8 mouse cellular contexts compared by ENCODE assay signal in the genomic region with DNA sequence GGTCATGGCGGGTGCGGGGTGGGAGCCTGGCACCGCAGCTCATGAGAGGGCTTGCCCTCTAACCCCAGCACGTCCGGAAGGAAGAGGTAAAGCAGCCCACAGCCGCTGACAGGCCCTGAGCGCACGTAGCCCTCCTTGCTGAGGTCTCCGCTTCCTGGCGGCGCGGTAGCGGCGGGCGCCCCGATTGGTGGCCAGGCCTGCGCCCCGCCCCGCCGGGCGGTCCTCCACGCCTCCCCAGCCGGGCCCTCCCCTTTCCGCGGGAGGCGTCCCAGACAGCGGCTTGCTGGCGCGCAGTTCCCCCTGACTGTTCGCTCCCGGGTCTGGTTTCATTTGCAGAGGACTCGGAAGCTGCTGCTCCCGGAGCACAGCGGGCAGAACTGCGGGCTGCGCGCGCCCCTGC.
DNase-seq lines count a peak whose midpoint lies in the region; ATAC-seq and TF ChIP-seq lines count a peak whose summit lies in the region.

No protein-coding gene starts in this region.

- 1% methylated on average over 32 of the region's 38 CpGs for WGBS in forebrain, embryonic 16.5 days
- WGBS in liver, postnatal 0 days (ENCODE audit: insufficient replicate concordance): under 1% methylated on average over 31 of the region's 38 CpGs
- WGBS in neural tube, embryonic 14.5 days: 1% methylated on average over 30 of the region's 38 CpGs

- H3K4me3 ChIP-seq in forebrain, embryonic 16.5 days (replicated peaks; ENCODE audit: low read length): peak overlapping the region; percentile 55
- H3K4me3 ChIP-seq in liver, postnatal 0 days (ENCODE audit: low read depth, low read length): peak overlapping the region; percentile 61
- peak overlapping the region; percentile 56 for H3K4me3 ChIP-seq in neural tube, embryonic 14.5 days (ENCODE audit: low read depth, low read length)
- peak overlapping the region; percentile 66 for H3K4me3 ChIP-seq in testis, adult 2 months (ENCODE audit: control insufficient read depth, low read depth, low read length)

- no peak for TF ChIP-seq CTCF in liver, postnatal 0 days (IDR thresholded peaks at IDR 0.05; ENCODE audit: low read depth)
- TF ChIP-seq CTCF in testis, adult 2 months (IDR thresholded peaks at IDR 0.05; ENCODE audit: control insufficient read depth, insufficient read depth, insufficient replicate concordance, low read depth, low read length): no peak

- DNase-seq in frontal cortex, adult 2 months (ENCODE audit: extremely low spot score in 1 of 2, low spot score in 1 of 2): peak; percentile 0 to 15
- peak; percentile 78 to 81 for DNase-seq in heart, postnatal 14 days
- DNase-seq in kidney, postnatal 36 days: peak; percentile 46 to 73
- DNase-seq in liver, postnatal 0 days: peak; percentile 82

- no peaks in the 10 kb centered on the region for H3K27me3 ChIP-seq in forebrain, embryonic 16.5 days (replicated peaks; ENCODE audit: control insufficient read depth, insufficient read depth, low read length)
- no peaks in the 10 kb centered on the region for H3K27me3 ChIP-seq in liver, postnatal 0 days (ENCODE audit: insufficient read depth, low read length)
- H3K27me3 ChIP-seq in neural tube, embryonic 14.5 days (ENCODE audit: control insufficient read depth, insufficient read depth, low read length): no peaks in the 10 kb centered on the region
- no peaks in the 10 kb centered on the region for H3K27me3 ChIP-seq in testis, adult 2 months (ENCODE audit: control insufficient read depth, insufficient read depth, low read length)

- peak; percentile 14; the same call in 1 of the 2 replicates for TF ChIP-seq POLR2A in testis, adult 2 months (IDR thresholded peaks at IDR 0.05; ENCODE audit: control insufficient read depth, low read depth, low read length)

- intact Hi-C loops in heart, postnatal 14 days (cut with DNase I): no loop called here

- H3K27ac ChIP-seq in forebrain, embryonic 16.5 days (ENCODE audit: low read length): no peak overlapping the region; the same call in 1 of the 2 replicates
- H3K27ac ChIP-seq in liver, postnatal 0 days (ENCODE audit: low read depth): peak overlapping the region; percentile 9; the same call in 1 of the 2 replicates
- peak overlapping the region; percentile 44; the same call in 1 of the 2 replicates for H3K27ac ChIP-seq in neural tube, embryonic 14.5 days (ENCODE audit: low read depth, low read length)
- H3K27ac ChIP-seq in testis, adult 2 months (ENCODE audit: control insufficient read depth, insufficient read depth, low read depth, low read length): no peak overlapping the region

- H3K9me3 ChIP-seq in forebrain, embryonic 16.5 days (ENCODE audit: control insufficient read depth, low read length): no peaks in the 10 kb centered on the region
- H3K9me3 ChIP-seq in liver, postnatal 0 days (ENCODE audit: low read length): no peaks in the 10 kb centered on the region
- H3K9me3 ChIP-seq in neural tube, embryonic 14.5 days (ENCODE audit: control insufficient read depth, low read length): no peaks in the 10 kb centered on the region

- ATAC-seq in frontal cortex, adult (ENCODE audit: low TSS enrichment): no peak
- ATAC-seq in forebrain, embryonic 16.5 days: peak; percentile 94
- ATAC-seq in liver, postnatal 0 days: peak; percentile 91
- ATAC-seq in neural tube, embryonic 14.5 days (ENCODE audit: low read depth): peak; percentile 98

- H3K36me3 ChIP-seq in forebrain, embryonic 16.5 days (ENCODE audit: control insufficient read depth, insufficient read depth): no peaks in the 10 kb centered on the region
- H3K36me3 ChIP-seq in liver, postnatal 0 days (replicated peaks; ENCODE audit: insufficient read depth, low read length): no peaks in the 10 kb centered on the region
- no peaks in the 10 kb centered on the region for H3K36me3 ChIP-seq in neural tube, embryonic 14.5 days (ENCODE audit: control insufficient read depth, insufficient read depth, low read length)
- H3K36me3 ChIP-seq in testis, adult 2 months (ENCODE audit: control insufficient read depth, insufficient read depth, low read length): no peaks in the 10 kb centered on the region

- no peak for TF ChIP-seq EP300 in liver, postnatal 0 days (IDR thresholded peaks at IDR 0.05; ENCODE audit: low read depth)

- H3K4me2 ChIP-seq in forebrain, embryonic 16.5 days (ENCODE audit: low read length): peak overlapping the region; percentile 47
- H3K4me2 ChIP-seq in liver, postnatal 0 days (ENCODE audit: low read depth, low read length): peak overlapping the region; percentile 66
- H3K4me2 ChIP-seq in neural tube, embryonic 14.5 days (ENCODE audit: low read depth, low read length): peak overlapping the region; percentile 47

- no peaks in the 10 kb centered on the region for H3K4me1 ChIP-seq in forebrain, embryonic 16.5 days (replicated peaks; ENCODE audit: control insufficient read depth, insufficient read depth, low read length)
- H3K4me1 ChIP-seq in liver, postnatal 0 days (ENCODE audit: insufficient read depth): no peaks in the 10 kb centered on the region
- H3K4me1 ChIP-seq in neural tube, embryonic 14.5 days (ENCODE audit: control insufficient read depth, insufficient read depth, low read length): no peaks in the 10 kb centered on the region
- H3K4me1 ChIP-seq in testis, adult 2 months (ENCODE audit: control insufficient read depth, insufficient read depth, low read length): peaks cover 3% of the 10 kb centered on the region; the same call in 1 of the 2 replicates

- H3K9ac ChIP-seq in forebrain, embryonic 16.5 days (replicated peaks; ENCODE audit: low read depth, low read length): peak overlapping the region; percentile 69
- H3K9ac ChIP-seq in liver, postnatal 0 days (replicated peaks): peak overlapping the region; percentile 43
- H3K9ac ChIP-seq in neural tube, embryonic 14.5 days (replicated peaks; ENCODE audit: low read depth, low read length): peak overlapping the region; percentile 56

Comparison
In these comparisons a context has a peak if more than half of its experiments do, and no peak if none do; other contexts are left out.
1. DNase-seq: peak in every context shown above with its lines; median percentile 82 in liver, postnatal 0 days; 80 in heart, postnatal 14 days; 60 in kidney, postnatal 36 days; 8 in frontal cortex, adult 2 months.
2. H3K27ac ChIP-seq: peak in liver, postnatal 0 days (single experiment) and neural tube, embryonic 14.5 days (single experiment); none in forebrain, embryonic 16.5 days (single experiment) and testis, adult 2 months (single experiment).
3. Peak in every context shown above with its lines, with median percentiles within 50 percentile points of each other: H3K4me2 ChIP-seq, H3K4me3 ChIP-seq and H3K9ac ChIP-seq.